Mouse (Mus musculus): ENCODE measurements around the gene P2ry14.
"Not testable (repeated sequence)": the region's sequence is repeated elsewhere in the genome, so short reads cannot be mapped to it uniquely, and the experiment has no call there.

Gene P2ry14

DNA sequence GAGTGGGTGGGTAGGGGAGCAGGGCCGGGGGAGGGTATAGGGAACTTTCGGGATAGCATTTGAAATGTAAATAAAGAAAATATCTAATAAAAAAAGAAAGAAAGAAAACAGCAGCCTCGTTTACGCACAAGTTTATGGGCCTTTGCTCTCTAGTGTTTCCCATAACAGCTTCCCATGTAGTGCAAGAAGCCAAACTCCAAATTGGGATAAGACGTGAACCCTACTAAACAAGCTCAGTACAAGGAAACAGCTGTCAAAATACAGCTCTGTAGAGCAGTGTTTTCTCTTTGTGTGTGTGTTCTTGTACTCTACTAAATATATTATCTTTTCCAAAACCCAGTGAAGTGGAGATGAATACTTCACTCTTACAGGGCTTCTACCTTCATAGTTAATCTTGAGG, 8.2 kb downstream of the P2ry14 start:
- no peak for DNase-seq (ENCODE audit: low read depth, low spot score)

DNA sequence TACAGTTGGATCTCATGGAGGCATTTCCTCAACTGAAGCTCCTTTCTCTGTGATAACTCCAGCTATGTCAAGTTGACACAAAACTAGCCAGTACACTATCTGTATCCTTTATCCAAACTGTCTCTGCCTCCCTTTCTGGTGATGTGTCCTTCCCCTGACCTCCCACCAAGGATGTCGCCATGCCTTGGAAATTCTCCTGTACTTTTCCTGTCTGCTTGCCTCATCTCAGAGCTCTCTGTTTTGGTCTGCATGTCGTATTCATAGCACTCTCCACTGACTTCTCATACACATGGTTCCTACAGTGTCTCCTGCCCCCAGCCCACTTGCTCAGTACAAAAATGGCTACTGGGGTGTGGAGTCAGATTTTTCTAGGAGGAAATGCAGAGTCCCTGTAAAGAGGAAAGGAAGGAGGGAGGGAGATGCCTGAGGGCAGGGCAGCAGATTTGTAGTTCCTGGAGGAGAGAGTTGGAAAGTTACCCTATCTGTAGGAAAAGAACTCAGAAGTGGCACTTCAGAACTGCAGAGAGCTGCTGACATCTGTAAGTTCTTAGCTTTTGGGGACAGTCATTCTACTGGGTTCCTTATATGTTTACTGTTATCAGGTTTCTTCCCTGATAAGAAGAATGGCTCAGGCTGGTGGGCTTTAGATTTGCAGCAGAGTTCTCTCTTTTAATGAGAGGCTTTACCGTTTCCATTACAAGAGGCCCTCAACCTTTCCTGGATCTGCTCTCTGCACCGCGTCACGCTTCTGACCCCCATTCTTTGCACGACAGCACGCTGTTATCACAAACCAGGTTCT, 11.7 kb downstream of the P2ry14 start:
- DNase-seq (ENCODE audit: low read depth, low spot score) = no peak

DNA sequence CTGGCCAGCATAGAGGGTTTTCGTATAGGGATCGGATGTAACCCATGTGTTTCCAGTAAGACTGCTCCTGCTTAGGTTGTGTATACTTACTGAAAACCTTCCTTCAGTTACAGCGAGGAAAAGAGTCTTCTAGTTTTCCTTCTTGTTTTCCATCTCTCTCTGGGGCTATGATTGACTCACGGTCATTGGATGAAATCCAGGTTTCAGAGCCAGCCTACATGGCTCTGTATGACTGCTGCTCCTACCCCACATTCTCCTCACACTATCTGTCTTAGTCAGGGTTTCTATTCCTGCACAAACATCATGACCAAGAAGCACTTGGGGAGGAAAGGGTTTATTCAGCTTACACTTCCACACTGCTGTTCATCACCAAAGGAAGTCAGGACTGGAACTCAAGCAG, 12.5 kb downstream of the P2ry14 start:
- DNase-seq (ENCODE audit: low read depth, low spot score) = not testable (repeated sequence)

DNA sequence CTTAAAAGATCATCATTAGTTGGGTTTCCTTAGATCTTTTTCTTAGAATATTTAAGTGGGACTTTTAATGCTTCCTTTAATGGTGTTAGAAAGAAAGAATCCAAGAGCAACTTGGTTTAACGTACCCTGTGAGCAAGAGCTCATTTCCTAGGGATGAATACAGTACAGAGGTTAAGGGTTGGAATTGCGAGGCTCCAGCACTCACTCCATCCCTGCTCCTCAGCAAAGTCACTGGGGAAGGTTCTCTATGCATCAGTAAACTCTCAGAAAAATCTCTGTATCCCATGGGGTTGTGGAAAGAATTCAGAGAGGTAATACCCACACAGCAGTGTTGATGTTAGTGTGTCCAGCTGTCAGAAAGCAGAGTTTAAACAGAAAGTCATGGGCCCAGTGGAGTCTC, 13.3 kb downstream of the P2ry14 start:
- no peak for DNase-seq (ENCODE audit: low read depth, low spot score)

DNA sequence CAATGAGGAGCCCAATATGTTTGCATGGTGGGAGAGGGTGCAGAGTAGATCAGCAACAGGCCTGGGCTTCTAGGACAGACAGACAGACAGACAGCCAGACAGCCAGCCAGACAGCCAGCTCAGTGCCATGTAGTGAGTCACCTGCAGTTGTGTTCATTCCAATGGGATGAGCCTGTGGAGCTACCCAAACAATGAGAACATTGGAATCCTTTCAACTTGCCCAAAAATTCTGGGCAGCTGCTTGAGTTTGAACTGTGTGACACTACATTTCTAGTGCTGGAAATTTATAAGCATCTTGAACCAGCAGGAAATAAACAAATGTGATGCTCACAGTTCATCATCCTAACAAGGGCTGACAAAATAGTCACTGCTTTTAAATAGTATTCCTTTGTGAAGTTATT, 13.8 kb downstream of the P2ry14 start:
- DNase-seq (ENCODE audit: low read depth, low spot score) = no peak

DNA sequence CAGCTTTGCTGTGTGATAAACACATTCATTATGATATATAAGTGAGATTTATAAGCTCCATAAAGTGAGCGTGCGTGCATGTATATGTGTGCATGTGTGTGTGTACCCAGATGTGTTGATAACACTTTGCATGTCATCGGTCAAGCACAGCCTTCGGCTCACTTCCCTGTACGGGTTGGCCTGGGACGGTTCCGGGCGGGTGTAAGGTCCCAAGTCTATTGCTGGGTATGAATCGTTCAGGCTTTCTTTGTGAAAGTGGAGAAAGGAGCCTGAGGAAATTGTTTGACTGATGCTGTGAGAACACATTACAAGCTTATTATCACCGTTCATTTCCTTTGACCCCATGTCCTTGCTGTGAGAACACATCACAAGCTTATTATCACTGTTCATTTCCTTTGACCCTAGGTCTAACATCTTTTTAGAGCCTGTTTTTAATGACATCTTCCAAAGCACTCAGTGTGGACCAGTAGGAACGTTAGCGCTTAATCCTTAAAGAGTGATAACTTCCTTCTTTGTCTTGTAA, 14.4 kb downstream of the P2ry14 start:
- DNase-seq (ENCODE audit: low read depth, low spot score) = no peak

DNA sequence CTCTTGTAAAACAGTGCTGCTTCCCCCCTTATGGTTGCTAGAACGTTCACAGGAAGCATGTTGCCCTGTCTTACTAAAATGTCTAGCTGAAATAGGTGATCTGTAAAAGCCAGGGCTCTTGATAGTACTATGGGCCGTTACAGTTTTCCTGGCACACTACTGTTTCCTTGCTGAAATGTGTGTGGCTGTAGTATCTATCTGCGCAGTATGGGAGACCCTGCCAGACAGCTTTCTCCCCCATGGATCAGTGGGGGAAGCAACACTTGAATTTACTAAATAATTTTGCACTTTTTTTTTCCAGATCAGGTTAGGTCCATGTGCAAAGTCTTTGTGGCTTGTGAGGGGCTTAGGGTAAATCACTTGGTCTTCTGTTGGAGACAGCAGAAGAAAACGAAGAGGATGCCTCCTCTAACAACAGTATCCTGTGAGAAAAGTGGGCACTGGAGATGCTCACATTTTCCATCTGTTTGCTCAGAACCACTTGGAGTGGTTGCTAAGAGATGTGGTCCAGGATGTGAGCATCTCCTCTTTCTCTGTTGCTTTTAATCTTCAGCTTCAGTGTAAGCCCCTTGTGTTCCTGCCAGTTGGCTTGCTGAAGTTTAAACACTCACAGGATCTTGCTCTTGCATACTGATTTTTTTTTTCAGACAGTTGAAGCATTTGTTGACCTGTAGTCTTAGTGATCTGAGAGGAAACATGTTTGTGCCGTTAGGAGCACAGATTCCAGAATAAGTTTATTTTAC, 17.3 kb downstream of the P2ry14 start:
- DNase-seq (ENCODE audit: low read depth, low spot score) = no peak

DNA sequence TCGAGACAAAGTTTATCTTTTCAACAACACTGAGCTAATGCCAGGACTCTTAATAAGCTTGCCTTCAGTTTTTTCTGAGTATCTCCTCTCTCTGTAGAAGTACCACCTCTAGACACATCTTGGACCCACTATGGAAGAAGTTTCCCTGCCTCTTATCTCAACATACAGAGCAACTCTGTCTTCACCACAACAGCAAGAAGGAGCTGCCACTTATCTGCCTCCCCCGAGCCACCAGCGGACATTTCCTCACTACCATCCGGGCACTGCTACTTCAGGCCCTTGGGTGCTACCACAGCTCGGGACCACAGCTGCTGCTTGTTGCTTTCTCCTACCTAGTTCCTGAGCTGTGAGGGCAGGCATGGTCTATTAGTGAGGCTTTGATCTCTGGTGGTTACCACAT, 20.2 kb downstream of the P2ry14 start:
- no peak for DNase-seq (ENCODE audit: low read depth, low spot score)

DNA sequence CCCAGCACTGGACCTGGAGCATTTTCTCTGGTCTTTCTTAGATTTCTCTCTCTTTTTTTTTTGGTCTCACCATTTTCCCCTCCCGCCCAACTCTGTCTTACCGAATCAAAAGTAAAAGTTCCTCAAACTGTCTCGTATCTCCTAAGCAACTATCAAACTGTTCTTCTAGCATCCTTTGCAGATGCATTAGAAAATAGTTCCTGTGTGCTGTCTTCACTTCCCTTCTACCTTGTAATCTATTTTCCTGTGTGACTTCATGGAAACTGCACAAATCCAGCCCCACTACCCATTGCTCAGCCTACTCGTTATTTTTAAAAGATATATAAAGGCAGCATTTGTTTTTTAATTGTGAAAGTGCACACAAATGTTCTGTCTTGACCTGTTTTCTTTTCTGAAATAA, 21.5 kb downstream of the P2ry14 start:
- no peak for DNase-seq (ENCODE audit: low read depth, low spot score)

DNA sequence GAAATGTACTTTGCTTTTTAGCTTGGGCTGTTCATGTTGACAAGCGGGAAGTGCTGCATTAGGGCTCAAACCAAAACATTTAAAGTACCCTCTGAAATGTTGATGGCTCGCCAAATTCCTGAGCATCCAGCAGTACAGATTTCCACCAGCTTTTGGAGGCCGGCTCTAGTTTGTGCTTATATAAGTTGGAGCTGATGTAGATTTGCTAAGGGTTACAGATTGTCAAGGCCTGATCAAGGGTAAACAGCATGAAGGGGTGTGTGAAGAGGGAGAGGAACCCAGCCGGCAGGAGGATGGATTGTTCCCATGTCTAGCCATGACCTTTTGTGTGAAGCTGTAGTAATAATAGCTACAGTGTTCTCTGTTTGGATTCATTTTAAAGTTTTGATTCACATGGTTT, 22.3 kb downstream of the P2ry14 start:
- no peak for DNase-seq (ENCODE audit: low read depth, low spot score)

DNA sequence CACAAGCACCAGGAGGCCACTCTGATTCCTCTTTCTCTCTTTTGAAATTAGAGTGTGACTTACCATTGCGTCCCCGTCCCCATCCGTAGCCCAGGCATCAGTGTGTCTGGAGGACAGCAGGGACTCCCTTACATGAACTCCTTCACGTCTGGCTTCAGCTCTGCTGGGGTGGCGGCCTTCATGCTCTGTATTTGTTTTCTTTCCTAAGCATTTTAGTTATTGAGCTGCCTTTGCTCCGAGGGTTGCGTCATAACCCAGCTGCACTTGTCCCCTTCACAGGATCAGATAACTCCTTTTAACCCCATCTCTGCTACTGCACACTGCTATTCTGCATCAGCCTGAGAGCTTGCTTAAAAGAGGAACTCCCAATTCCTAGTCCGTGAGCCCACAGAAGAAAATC, 23.0 kb downstream of the P2ry14 start:
- DNase-seq (ENCODE audit: low read depth, low spot score) = no peak

DNA sequence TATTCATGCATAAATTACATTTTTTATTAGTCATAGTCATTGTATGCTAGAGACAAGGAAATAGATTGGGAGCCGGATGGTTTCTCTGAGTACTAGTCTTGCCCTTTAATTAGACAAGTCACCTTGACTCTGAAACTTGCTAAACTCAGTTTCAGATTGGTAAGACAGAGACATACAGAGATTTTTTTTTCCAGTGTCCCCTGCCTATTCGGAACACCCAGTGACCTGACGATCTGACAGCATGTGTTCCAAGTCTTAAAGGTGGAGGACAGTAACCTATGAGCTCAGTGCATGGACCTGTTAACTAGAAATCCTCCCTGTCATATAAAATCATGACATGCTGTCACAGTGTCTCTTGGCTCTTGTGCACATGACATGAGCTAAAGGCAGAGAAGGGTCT, 23.9 kb downstream of the P2ry14 start:
- DNase-seq (ENCODE audit: low read depth, low spot score) = no peak

DNA sequence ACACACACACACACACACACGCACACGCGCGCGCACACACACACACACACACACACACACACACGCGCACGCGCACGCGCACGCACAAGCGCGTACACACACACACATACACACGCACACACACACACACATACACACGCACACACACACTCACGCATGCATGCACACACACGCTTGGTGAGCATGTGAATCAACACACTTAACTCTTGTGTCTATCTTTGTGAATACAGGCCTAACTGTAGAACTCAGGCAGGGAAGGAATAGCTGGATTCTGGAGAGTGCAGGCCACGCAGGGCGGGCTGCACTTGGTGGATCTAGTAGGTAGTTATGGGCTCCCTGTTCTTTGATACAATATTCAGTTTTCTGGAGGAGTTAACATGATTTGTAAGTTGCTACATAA, 24.7 kb downstream of the P2ry14 start:
- DNase-seq (ENCODE audit: low read depth, low spot score) = no peak

DNA sequence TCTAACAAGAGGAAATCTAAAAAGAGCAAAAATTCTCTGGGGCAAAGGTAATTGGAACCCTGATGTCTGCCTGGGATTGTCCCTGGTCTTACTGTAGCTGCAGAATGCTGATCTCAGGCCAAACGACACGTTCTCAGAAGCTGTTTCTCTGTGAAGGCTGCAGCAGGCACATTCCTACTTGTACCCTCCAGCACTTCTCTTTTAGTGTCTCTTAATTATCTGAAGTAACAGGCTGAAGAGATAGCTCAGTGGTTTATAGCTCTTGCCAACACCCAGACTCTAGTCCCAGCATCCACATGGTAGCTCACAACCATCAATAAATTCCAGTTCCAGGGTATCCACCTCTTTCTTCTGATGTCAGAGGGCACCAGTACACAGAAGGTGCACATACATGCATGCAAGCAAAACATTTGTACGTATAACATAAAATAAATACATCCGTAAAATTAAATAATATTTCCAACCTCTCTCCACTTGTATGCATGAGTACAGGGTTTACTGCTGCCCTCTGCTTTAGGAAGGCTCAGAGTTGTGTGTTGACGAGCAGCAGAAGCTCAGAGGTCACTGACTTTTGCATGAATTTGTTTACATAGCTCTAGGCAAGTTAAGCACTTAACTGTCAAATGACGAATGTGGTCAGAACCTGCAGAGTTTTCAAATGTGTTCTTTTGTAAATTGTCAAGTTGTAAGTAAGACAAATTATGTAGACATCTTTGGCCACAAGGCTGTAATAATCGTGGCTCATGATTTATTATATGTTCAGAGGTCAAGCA, 27.4 kb downstream of the P2ry14 start:
- DNase-seq (ENCODE audit: low read depth, low spot score) = no peak

DNA sequence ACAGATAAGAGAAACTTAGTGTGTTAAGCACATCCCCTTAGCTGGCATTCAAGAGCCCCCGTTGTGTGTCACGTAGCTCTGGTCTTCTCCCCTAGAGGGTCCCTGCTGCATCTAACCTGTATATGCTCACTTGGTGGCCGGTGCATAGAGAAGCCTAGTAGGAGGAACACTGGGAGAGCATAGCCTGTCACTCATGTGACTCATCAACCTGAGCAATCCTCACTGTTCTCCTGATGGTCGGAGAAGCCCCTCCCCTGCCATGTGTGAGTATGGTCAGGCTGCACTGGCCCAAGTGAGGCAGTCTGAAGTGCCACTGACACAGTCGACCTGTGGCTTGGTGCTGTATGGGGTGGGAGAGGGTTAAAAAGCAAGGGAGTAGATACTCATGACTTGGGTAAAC, 28.4 kb downstream of the P2ry14 start:
- no peak for DNase-seq (ENCODE audit: low read depth, low spot score)

DNA sequence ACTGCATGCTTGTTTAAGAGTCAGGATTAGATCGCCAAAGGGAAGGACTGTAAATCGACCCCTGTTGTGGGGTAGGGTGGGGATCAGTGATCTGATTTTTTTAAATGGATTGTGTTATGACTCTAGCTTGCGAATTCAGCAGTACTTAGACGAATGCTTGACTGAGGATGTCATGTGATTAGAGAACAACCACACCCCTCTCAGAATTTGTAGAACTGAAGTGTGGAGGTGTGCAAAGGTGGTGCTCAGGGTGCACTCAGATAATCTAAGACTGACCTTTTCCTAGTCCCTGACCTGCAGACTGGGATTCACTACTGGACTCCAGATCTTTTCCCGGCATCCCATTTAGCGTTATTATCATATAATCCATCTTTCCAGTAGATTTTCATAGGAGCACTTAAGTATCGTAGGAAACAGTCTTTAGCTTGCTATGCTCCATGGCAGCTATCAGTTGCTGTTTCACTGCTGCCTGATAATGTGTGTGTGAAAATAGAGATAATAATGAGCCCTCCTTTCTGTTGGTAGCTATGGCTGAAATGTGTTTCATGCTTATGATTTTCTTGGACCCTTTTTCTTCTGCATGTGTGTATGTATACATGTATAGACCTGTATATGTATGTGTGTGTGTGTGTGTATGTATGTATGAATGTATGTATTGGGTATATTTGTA, 31.5 kb downstream of the P2ry14 start:
- no peak for DNase-seq (ENCODE audit: low read depth, low spot score)

DNA sequence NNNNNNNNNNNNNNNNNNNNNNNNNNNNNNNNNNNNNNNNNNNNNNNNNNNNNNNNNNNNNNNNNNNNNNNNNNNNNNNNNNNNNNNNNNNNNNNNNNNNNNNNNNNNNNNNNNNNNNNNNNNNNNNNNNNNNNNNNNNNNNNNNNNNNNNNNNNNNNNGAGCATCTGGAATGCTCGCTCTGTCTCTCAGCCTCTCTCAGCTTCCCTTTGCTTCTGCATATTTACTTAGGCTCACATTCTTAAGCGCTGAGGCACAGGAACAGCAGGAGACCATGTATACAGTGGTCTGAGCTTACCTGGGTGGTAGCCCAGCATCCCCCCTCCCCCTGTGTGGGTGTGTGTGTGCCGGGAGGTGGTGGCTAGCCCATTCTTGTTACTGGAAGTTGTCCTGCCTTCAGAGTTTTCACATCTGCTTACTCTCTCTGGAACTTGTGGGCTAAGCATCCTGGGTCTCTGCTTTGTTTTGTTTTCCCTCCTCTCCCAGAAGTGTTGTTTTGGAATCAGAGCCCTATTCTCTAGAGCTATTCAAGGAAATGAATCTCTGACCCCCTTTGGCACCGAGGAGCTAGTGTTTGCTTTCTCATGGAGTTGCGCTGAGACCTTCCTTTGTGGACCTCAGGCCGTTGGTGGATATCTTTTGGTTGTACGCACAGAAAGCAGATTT, 32.2 kb downstream of the P2ry14 start:
- DNase-seq (ENCODE audit: low read depth, low spot score) = no peak

DNA sequence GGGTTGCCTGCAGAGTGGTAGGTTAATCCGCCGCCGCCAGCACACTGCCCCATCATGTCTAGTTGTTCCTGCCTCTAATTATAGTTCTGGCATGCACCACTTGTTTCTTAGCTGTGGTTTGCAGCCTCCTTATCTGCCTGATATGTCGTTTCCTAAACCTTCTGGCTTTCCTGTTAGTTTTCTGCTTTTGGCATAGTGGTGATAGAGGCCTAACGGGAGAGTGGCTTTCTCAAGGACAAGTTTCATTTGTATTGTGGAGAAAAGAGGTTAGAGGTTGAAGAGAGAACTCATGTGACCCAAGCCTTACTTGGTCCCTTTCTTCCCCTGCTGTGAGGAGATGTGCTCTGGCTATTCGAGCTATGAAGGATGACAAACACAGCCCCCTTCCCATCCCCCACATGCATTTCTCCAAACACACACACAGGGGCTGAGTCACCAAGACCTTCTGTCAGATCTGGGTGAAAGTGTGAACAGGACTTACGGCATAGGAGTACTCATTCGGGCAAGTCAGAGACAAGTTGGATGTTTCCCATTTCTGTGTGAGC, 39.4 kb downstream of the P2ry14 start:
- no peak for DNase-seq (ENCODE audit: low read depth, low spot score)

DNA sequence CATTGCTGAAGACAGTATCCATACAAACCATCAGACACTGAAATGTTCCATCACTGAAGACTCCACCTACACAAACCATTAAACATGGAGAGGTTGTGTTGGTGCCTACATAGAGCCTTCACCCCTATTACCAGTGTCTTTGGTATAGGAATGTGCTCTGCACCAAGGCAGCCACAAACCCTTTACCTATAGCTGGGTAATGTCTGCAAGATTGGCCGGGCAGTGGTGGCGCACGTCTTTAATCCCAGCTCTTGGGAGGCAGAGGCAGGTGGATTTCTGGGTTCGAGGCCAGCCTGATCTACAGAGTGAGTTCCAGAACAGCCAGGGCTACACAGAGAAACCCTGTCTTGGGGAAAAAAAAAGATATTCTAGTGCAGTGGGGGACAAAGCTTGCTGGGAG, 40.1 kb downstream of the P2ry14 start:
- not testable (repeated sequence) for DNase-seq (ENCODE audit: low read depth, low spot score)

DNA sequence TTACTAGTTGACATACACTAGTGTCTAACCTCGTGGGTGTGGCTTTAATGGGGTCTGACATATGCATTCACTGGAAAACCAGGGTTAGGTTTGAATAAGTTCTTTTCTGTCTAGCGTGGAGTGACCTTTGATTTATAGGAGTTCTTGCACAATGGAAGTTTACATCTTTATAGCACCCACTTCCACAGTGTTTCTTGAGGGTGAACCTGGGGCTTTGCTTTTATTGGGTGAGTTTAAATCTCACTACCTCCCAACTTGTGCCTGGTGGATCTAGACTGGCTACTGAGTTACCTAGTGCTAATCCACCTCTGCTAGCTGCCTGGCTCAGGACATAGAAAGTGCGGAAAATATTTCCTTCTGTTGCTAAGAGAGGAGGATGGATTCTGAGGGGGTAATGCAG, 41.5 kb downstream of the P2ry14 start:
- no peak for DNase-seq (ENCODE audit: low read depth, low spot score)

DNA sequence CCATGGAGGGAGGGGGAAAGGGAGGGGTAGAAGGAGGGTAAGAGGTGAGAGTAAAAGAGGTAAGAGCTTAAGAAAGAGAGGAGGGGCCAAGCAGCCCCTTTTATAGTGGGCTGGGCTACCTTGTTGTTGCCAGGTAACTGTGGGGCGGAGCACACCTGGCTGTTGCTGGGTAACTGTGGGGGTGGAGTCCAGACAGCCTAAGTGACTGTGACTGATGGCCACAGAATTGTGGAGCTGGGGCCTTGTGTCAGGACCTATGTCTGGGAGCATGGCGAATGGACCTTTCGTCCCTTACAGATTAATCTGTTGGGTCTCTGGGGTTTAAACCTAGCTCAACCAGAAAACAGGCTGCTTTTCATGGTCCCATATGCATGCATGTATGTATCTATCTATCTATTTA, 43.6 kb downstream of the P2ry14 start:
- DNase-seq (ENCODE audit: low read depth, low spot score) = not testable (repeated sequence)
